Mouse (Mus musculus): ENCODE data around the gene Cdc25a. TPM values are rescaled to one million over a fixed set of nuclear protein-coding genes. Genes with fewer than 3 reads are reported as not detected.
A peak's percentile ranks its signal among the peaks of the same experiment; 100 is the strongest.

Gene Cdc25a
- total RNA-seq (2021): 1 to 10 TPM; 6.2 to 9.2 TPM
- long read RNA-seq, experiment 1, transcript Cdc25a-201 (15 exons, 3,632 nt): major isoform, 9 of 11 reads
- long read RNA-seq, experiment 1, partial matches to known transcripts: 0 of 11 reads
- long read RNA-seq, experiment 1, other reads (novel, unspliced or antisense): 2 of 11 reads
- long read RNA-seq, experiment 2, transcript Cdc25a-201 (15 exons, 3,632 nt): major isoform, 9 of 14 reads
- long read RNA-seq, experiment 2, partial matches to known transcripts: 1 of 14 reads
- long read RNA-seq, experiment 2, other reads (novel, unspliced or antisense): 4 of 14 reads

- peak; percentile 96 for DNase-seq
These were observed at the start of gene Cdc25a for GRCm38 (mm10) chr9:109874797-109875691. Gene Cdc25a (plus strand): TSS chr9:109875579.

DNA sequence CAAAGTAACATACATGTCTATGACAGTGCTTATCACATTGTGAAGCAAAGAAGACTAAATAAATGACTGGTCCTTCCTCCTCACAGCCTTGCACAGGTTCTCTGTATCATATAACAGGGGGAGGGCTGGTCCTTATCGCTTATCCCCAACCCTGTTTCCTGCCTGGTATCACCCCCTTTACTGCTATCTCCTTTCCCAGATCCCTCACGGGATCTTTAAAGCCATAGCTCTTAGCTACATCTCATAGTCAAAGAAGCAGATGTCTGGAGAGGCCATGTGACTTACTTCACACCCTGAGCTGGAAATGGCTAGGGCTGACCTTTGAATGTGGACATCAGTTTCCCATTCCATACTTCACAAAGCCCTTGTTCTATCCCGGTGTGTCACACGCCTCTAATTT lies 49.6 kb upstream of the Cdc25a start:
- DNase-seq: no peak

DNA sequence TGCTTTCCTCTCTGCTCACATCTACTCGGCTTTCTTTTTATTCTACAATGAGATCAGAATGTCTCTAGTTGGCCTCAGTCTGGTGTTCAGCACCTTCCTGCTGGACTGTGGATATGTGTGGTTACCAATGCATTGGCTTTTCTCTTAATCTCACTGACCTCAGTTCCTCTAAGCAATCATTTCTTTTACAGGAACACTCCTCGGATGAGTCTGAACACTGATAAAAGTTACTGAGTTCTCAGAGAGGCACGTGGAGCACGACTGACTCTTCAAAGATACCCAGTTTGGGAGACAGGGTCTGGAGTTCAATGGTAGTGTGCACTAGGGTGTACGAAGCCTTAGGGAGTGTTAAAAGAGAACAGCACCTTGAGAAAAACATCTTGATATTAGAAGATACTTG lies 49.2 kb upstream of the Cdc25a start:
- DNase-seq: no peak

GRCm38 (mm10) chr9:109832391-109833087 lies 42.8 kb upstream of the Cdc25a start, which contains the start of gene Nme6:
Gene Nme6 (plus strand): TSS chr9:109832749.
- peak; percentile 82 for DNase-seq

DNA sequence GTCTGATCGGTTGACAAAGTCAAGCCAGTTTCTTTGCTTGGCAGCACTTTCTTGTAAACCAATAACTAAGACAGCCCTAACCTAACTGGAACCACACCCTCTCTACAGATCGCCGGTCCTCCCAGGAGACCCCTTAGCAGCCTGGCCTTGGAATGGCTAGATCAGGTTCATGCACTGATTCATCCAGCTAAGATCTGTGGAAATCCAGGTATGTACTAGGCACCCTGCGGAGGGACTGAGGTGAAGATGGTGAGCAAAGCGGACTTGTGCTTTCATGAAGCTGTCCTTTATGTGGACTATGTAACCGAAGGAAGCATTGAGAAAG lies 42.3 kb upstream of the Cdc25a start:
- DNase-seq: no peak

DNA sequence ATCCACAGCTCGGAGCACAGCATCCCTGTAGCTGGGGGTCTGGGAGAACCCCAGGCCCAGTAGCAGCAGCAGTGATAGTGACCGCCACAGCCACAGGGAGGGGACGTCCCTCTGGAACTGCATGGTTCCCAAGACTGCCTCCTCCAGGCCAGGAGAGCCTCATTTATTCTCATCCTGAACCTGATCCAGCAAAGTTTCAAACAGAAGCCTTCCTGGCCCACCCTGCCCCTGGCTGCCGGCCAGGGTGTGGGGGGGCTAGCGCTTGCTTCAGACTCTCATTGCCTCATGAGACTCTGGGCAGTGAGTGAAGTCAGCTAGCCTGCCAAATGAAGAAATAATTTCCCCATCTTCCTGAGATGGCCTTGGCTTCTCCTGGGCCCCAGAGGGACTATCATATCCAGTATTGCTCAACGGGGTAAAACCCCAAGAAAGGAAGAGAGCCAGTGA lies 26.0 kb upstream of the Cdc25a start, which contains the start of gene Camp:
TSS of gene Camp (minus strand) at position 306 of the 447 bp plus-strand sequence.
- peak; percentile 57 for DNase-seq

- no peak for DNase-seq
These were observed 25.3 kb upstream of the Cdc25a start for GRCm38 (mm10) chr9:109850099-109850498.

GRCm38 (mm10) chr9:109854341-109854740 lies 21.0 kb upstream of the Cdc25a start:
- DNase-seq: no peak

DNA sequence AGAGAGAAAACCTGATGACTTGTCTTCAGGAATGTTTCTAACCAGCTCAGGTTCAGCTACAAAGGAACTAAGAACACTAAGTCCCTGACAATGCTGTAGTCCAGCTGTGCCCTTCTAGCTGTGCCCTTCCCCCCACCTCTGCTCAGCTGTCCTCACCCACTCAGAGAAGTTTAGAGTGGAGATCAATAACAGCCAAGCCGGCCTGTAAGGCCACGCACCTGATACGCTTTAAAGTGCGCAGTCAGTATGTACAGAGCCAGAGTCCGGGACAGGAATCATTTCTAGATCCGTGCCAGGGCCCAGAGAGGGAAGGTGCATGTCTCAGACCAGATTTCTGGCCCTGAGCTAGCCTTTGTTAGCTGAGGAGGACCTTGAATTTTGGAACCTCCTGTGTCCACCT lies 19.4 kb upstream of the Cdc25a start:
- DNase-seq: no peak

DNA sequence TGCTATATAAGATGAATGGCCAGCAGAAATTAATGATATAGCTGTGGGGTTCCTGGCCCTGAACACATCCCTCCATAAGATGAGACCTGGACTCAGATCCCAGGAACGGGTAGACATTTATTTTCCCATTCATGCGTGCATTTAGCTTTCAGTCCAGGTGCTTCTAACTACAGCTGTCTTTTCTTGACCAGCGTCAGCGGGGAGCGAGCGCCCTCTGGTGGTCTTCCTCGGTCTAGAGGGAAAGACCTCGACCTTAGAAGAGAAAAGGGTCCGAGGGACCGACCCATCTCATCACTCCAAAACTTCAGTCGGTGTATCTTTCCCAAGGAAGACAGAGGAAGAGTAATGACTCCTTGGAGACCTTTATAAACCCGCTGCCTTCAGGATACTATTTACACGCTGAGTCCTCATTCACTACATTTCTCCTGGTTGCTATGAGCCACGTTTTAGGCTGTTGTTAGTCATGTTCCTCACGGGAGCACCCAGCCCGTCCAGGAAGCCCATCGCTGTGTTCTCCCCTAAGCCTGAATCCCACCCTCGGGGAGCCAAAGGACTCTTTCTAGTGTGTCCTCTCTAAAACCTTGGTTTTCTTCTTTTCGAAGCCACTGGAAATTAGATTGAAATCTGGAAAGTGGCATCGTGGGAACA lies 12.9 kb upstream of the Cdc25a start:
- peak; percentile 88 for DNase-seq

DNA sequence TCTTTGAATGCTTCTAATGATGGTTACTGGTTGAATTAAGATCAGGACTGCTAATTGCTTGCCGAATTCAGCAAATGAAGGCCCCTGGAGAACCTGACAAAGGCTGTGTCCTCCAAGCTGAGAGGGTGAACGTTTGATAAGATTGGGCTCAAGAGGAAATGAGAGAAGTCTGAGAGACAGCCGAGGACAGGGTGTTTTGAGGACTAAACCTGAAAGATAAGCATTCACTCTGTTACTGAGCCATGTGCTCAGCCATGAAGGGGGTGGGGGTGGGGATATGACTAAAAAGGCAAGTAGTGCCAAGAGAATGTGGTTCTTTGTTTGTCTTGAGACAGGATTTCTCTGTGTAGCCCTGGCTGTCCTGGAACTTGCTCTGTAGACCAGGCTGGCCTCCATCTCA lies 12.3 kb upstream of the Cdc25a start:
- no peak for DNase-seq

- DNase-seq: no peak
These were observed 9.2 kb upstream of the Cdc25a start for GRCm38 (mm10) chr9:109866218-109866617.

- no peak for DNase-seq
These were observed 4.3 kb upstream of the Cdc25a start for GRCm38 (mm10) chr9:109870983-109871572.

GRCm38 (mm10) chr9:109875695-109876601 lies 569 bp downstream of the Cdc25a start:
- DNase-seq: peak; percentile 72

DNA sequence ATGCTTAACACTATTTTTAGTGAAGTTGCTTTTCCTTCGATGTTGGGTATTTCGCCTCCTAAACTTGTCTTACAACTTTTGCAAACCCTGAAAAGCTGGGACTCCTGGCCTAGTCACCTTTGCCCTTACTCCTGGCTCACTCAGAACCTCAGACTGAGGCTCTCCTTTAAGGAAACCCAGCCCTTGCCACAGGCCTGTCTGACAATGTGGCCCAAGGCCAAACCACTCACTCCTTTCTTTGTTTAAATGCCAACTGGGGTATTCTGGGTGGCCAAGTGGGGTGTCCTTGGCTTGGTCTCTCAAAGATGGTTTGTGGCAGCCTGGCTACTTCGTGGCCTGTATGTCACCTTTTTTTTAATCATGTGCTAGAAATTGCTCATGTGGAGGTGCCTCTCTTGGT lies 1.4 kb downstream of the Cdc25a start:
- no peak for DNase-seq

DNA sequence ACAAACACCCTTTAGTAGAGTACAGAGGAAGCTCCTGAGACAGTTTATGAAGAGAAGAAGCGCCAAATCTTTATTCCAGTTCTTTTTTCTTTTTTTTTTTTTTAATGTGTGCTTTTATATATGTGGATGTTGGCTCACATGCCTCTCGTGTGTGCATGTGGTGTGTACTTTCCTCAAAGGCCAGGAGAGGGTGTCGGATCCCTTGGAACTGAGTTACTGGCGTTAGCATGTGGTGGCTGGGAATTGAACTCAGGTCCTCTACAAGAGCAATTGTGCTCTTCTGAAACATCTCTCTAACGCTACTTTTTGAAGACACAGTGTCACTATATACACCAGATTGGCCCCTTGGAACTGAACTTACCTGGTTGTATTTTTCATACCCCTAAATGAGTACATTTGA lies 2.3 kb downstream of the Cdc25a start:
- no peak for DNase-seq

DNA sequence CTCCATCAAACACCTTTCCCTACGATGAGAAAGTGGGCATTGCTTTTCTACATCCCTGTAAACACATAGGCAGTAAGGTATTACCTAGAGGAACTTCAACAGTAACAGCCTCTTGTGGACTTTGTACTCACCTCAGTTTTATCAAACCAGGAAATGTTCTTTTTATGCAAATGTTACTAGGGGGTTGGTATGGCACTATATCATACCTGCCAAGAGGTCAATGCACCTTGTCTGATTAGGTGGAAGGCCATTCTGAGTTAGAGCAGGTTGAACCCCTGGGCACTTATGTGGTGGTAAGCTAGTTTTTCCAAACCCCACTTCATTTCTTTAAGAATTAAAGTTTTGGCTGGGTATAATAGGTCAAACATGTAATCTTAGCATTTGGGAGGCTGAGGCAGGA lies 3.9 kb downstream of the Cdc25a start:
- no peak for DNase-seq

DNA sequence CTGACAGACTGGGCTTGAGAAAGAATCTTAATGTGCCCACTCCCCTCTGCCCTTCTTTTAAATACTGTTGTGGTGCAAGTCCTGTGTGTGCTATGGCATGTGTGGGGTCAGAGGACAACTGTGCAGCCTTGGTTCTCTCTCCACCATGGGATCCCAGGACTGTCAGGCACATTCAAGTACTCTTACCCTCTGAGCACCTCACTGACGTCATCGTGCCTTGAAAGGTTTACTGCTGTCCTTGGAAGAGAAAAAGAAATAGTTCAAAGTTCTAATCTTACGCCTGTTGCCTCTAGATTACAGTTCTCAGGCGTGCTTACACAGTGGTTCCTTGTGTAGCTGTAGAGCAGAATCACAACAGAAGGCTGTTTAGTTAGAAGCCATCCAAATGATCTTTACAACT lies 10.9 kb downstream of the Cdc25a start:
- no peak for DNase-seq

DNA sequence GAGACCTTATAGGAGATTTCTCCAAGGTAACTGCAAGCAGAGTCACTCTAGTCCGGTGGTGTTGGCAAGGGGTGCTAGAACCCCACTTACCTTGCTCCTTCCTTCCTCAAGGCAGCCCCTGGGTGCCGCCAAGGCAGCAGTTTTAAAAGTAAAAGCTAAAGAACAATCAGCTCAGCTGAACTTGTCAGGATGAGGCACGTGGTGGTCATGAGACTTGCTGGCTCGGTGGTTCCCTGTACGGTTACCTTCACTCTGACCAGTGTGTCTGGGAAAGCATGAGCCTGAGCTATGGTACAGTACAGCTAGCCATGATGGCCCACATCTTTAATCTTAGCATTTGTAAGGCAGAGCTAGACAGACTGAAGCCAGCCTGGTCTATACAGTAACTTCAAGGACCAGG lies 11.9 kb downstream of the Cdc25a start:
- DNase-seq: no peak

DNA sequence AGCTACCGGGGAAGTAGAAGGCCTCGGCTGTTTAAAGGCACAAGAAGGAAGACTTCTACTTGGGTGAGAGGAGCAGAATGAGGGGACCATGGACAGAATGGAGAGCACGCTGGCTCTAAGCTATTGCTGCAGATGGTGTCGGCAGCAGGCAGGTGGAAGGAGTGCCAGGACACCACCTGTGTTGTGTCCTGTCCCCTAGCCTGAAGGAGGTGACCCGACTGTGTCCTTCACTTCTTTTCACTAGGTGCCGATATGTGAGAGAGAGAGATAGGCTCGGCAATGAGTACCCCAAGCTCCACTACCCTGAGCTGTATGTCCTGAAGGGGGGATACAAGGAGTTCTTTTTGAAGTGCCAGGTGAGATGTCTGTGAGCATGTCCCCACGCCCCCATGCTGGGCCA lies 16.1 kb downstream of the Cdc25a start:
- no peak for DNase-seq

Data from gastrocnemius, postnatal 10 days (tissue).